Mouse (Mus musculus) brain, adult 2 months (tissue): ENCODE results near the gene Gm37419.

Source experiments
- DNase-seq: peaks from one replicate; pipeline ENCODE4 v3.0.0; 2011; ENCODE audit warnings: low read depth, low spot score

Gene Gm37419

DNA sequence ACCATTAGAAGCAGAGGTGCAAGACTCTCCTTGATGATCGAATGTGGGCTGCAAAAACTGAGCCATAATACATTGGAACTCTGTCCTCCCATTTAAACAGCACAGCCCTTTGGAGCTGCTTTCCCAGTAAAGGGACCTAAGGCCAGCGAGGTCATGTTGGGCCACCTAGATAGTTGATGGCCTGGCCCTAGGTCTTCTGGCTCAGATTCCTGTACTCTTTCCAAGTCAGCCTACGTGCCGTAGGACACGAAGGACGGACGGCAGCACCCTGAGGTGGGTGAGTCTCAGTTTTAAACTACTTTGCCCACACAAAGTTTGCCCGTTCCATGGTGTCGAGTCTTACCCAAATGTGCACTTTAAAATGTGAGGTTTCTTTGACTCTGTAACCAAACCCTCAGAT, 8.8 kb upstream of the Gm37419 start:
- DNase-seq, result no peak

GRCm38 (mm10) chr16:23980201-23980870, 7.9 kb upstream of the Gm37419 start:
- peak; percentile 47 for DNase-seq

DNA sequence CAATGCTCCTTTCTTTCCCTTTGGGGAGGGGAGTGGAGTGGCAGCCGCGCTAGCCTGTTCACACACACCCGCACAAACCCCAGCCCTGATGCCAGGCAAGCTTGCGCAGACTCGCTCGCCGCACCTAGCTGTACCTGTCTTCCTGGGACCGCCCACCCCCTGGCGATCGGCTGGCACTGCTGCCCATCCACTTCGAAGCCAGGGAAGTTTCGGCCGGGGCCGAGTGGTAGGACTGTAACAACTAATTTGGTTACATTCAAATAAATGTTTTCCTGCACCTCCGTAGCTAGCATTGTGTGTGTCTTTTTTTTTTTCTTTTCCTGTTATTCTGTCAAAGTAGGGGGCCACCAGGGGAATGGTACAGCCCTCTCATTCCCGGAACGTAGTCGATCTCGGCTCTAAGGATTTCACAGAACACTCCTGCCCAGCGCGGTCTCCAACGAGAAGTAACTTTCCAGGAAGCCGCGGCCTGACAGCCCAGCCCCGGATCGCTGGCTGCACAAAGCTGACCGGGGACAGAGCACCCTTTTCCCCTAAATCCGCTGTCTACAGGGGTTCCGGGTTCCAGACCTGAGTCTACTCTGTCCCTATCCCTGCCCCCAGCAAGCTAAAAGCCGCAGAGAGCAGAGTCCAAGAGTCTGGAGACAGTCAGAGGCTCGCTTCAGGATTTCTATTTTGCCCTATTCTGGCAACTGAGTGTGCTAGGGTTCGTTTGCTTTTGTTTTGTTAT, 7.1 kb upstream of the Gm37419 start:
- DNase-seq, result peak; percentile 31

DNA sequence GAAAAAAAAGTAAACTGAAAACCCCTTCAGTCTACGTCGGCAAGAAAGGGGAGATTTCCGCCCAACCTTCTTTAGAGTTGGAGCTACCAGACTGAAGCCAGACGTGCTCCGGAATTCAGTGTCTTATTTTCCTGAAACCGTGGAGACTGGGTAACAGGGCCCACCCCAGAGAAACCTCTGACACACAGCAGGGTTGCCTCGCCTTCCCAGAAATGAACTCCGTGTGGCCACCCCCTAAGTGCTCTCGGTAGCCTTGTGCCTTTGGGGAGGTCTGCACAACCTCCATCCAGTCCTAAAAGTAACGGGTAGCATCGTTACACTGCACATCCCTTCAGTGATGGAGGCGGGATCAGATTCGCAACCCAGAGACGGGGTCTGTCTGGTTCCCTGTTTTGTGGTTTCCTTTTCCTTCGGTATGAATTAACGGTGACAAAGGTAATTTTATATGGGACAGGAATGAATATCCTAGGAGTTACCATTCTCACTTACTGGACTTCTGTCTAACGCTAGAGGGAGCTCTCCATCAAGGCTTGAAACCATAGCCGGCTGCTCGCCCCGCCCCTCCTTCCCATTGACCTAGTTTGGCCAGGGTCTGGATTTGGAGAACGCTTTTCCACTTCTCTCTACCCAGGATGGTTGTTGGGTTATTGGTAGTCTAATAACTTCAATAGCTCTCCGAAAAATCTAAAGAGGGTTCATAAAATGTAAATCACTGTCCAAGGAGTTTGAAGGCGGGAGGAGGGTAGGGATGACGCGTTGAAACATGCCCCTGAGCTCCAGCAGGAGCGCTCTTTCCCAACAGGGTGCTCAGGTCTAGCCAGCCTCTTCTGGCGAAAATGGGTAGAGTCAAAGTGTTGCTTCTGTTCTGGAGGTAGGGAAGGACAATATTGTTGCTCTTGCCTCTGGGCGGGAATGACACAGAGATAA, 6.1 kb upstream of the Gm37419 start:
- DNase-seq, result peak; percentile 93

DNA sequence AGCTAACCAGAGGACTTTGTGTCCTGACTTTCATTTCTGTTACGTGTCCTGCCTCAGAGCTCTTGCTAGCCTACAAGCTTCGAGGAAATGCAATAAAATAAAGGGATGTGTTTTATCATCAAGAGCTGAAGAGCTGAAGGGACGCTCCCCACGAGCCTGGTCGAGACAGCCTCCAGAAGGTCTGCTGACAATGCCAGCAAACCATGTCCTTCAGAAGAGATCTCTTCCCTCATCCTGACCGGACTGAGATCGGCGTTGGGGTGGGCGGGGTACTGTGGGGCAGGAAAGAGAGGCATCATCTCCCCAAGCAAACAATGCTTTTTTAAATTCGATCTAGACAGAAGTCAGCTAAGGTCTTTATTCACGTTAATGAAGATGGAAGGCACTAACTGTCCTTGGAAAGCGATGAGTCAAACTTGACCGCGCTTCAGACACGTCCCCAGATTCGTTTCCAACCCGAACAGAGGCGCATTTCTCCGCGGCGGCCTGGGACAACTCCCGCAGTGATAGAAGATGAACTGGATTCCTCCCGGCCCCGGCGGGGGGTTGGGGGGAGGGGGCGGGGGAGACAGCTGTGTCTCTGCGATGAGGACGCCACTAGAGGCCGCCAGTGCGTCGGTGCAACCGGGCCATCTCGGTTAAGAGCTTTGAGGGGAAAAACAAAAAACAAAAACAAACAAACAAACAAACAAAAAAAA, 5.2 kb upstream of the Gm37419 start:
- DNase-seq, result peak; percentile 84

DNA sequence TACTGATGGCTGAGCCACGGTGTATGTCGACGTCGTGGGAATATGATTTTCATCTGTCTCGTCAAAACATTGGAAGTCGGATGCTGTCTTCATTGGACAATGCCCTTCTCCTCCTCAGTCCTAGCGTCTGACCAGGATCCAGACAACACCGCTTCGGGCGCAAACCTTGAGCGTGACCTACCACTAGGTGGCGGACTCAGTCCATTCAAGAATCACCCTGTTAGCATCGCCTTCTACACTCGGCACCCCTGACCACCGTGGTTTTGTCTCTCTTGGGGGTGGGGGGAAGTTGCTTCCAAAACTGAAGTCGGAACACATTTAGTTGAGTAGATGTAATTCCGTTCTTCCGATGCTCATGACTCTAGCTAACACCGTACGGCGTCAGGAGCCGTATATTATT, 4.1 kb upstream of the Gm37419 start:
- peak; percentile 95 for DNase-seq

DNA sequence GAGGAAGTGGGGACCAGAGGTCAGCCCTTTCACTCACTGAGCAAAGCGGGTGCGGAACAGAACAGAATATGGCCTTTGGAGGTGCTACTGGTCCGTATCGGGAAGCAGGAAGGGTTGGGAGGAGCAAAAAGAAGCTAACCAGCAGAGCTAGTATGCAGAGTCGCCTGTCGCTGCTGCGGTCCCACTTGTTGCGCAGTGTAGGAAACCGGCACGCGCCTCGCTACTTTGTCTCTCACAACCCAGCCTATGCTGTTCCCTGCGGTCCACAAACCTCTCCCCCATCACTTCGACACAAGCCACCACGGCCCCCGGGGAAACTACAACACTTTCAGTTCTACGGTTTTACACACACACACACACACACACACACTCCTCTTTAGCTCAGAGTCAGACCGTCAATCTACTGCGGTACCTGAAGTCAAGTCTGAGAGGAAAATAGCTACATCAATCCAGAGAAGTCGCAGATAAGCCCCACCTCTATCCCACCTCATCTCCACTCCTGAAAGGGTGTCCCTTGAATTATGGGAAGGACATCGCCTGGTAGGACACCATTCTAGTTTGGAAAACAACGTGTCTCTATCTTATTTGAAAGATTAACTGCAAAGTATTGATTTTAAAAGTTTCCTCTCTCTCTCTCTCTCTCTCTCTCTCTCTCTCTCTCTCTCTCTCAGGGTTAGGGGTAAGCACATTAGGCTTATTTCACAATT, 3.4 kb upstream of the Gm37419 start:
- DNase-seq, result peak; percentile 60

DNA sequence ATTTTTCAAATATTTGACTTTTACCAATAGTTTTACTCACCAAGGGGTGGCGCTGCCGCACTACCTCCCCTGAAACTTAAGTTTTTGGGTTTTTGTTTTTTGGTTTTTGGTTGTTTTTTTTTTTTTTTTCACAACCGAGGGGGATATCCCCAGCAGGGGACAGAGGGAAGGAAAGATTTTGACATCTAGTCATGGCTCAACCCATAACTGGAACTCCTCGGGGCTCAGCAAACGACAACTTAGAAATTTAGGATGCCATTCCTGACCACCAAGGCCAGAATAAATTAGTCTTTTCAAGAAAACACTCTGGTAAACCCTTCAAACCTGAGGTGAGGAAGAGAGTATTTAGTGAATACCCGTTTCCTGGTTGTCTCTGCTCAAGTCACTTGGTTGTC, 2.8 kb upstream of the Gm37419 start:
- DNase-seq, result peak; percentile 73

- peak; percentile 34 for DNase-seq
Measured at GRCm38 (mm10) chr16:23986176-23986575, 2.1 kb upstream of the Gm37419 start.

GRCm38 (mm10) chr16:23986871-23987270, 1.4 kb upstream of the Gm37419 start:
- peak; percentile 50 for DNase-seq

DNA sequence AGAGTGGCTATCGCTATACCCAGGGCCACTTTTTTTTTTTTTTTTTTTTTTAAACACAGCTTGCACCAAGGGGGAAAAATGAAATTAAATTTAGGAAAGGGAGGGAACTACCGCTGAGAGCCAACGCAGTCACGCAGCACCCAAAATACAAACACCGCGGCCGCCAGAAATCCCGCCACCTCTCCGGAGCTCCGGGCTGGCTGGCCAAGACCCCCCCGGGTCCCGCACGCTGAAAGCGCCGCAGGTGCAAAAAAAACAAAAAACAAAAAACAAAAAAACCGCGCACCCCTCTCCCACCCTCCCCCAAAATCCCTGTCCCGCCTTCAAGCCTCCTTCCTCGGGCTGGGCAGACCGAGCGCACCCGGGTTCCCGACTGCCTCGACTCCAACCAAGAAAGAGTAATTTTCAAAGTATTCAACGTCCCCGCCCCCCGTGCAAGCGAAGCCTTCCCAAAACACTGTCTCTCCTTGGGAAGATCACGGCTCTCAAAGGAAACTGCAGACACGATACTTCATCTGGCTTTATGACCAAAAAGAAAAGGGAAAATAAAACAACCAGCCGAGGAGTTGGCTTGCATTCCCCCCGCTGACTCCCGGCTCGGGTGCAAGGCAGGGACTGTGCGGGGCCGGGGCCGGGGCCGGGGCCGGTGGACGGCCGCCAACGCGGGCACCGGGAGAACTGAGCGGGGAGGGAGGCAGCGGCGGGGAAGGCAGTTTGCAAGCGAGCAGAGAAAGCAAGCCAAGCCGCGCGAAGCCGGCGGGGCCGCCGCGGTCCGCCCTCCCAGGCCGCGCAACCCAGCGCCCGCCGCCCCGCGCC, 733 bp upstream of the Gm37419 start:
- DNase-seq, result peak; percentile 65

- no peak for DNase-seq
Measured at GRCm38 (mm10) chr16:23988157-23988465, 171 bp upstream of the Gm37419 start.

GRCm38 (mm10) chr16:23989209-23990160, 1.2 kb downstream of the Gm37419 start:
- peak; percentile 88 for DNase-seq

- DNase-seq, result peak; percentile 18
Measured at GRCm38 (mm10) chr16:23990161-23990970, 2.1 kb downstream of the Gm37419 start.

- DNase-seq, result peak; percentile 89
Measured at GRCm38 (mm10) chr16:23991170-23991569, 2.9 kb downstream of the Gm37419 start.

DNA sequence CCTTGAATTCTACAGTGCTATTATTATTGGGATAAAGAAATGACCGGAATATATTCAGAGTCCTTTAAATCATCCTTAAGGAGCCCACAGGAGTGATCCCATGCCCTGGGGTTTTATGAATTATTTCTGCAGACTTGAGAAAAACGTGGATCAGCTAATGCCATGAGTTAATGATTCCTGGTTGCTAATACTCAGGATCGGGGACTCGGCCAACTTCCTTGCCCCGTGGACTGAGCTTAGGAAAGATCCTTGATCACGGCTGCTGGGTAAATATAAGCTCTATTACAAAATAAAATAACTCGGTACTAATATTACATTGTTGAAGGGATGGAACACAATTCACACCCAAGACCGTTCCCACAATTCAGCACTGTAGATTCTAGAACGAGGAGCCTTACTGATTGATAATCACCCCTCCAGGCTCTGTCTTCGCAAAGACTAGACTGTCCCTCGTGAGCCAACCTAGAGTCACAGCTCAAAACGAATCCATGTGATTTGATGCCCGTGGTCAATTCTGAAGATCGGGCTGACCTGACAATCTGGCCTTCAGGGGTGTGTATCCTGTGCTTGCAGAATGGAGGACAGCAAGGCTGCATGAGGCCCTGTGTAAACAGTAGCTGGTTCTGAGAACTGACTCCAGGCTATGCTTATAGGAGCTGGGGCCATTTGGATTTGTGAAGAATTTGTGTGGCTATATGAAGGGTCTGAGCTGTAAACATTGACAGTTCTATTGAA, 3.7 kb downstream of the Gm37419 start:
- DNase-seq, result no peak
